Mouse (Mus musculus): ENCODE measurements at regions not wholly inside any gene's neighbourhood (a gene's known extent, or its start where the extent isn't known, plus 50 kb on each side); places are given as distances from the start of the nearest gene placed in this dataset.
"Not testable (repeated sequence)": the region's sequence is repeated elsewhere in the genome, so short reads cannot be mapped to it uniquely, and the experiment has no call there.

DNA sequence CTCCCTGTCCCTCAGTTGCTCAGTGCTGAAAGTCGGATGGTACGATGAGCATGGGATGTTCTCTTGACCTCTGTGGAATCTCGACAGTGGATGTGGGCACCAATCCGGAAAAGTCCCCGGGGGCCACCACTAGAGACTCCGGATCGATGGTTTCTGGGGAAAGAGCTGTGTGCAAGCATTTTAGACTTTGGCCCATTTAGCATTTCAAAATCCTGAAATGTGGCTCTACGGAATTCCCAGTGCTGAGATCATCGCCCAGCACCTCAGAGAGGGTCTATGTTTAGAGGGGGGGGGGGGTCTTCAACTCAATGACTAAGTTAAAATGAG, 68.6 kb downstream of the Tomm20 start:
- DNase-seq = no peak

DNA sequence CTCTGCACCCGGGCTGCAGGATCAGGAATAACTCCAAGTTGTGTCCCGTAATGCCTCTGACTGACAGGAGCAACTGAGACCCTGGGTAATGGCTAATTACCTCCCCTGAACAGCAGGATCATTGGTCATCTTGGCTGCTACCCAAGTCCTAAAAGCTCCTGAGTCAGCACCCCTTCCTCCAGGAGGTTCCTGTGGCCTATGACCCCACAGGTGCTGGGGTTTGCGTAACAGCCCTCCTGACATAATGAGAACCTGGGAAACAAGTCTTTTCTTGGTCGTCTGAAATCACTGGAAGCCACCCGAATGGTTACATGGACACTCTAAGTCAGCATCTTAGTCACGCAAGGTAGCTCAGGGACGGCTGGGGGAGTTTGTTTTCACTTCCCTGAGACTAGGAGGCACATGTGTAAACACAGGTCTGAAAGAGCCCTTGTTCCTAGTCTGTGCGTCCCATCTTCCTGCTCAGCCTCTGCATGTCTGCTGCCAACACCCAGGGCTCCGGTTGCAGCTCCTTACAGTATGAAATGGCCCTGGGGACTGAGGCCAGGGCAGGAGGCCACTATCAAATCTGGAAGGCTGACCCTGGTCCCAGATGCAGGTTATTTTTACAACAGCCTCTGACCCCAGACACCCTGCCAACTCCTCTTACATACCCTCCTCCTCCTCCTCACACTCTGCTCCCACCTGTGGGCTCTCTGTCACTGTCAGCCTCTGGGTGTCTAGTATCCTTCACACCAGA, 69.2 kb downstream of the Tomm20 start:
- peak; percentile 31 for DNase-seq

GRCm38 (mm10) chr8:126875491-126876155, 70.0 kb downstream of the Tomm20 start:
- no peak for DNase-seq

GRCm38 (mm10) chr8:126874846-126875245, 70.8 kb downstream of the Tomm20 start:
- DNase-seq = no peak

DNA sequence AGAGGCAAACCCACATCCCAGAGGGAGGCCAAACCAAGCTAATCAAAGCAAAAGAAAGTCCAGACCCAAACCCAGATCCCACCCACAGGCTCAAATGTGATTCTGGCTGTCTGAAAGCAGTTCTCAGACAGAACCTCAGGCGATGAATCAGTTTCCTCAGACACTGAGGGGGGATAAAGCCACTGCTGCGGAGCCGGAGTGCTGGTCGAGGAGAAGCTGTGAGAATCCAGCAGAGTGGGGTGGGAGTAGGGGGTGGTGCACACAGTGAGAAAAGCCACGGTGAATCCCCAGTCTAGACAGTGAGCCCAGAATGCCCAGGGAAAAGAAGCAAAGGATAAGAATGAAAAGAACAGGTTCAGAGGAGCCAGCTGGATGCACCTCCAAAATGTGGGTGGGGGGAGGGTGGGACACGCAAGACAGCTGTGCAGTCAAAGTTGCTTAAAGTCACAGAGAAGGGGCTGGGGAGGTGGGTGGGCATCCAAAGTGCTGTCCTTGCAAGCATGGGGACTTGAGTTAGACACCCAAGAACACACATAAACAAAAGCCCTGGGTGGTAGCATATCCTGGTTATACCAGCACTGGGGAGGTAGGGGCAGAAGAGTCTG, 71.4 kb downstream of the Tomm20 start:
- no peak for DNase-seq

GRCm38 (mm10) chr8:126873306-126873705, 72.3 kb downstream of the Tomm20 start:
- no peak for DNase-seq

DNA sequence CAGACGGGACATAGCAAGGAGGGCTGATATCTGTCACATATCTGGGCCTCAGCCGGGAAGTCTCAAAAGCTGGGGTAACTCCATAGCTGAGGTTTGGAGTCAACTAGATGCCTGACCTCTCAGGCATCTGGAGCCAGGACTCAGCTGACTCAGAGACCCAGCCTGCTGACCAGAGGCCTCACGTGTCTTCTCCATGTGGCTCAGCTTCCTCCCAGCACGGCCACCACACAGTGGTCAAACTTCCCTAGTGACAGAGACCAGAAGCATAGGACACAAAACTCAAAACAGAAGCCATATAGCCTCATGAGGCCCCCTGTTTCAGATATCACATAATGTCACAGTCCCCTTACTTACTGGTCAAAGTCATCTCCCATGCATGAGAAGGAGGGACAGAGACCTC, 73.1 kb downstream of the Tomm20 start:
- DNase-seq = no peak

- no peak for DNase-seq
Observed at GRCm38 (mm10) chr8:126872133-126872532, 73.5 kb downstream of the Tomm20 start.

- DNase-seq = no peak
Observed at GRCm38 (mm10) chr8:126869464-126869850, 76.2 kb downstream of the Tomm20 start.

- DNase-seq = no peak
Observed at GRCm38 (mm10) chr8:126868831-126869463, 76.7 kb downstream of the Tomm20 start.

DNA sequence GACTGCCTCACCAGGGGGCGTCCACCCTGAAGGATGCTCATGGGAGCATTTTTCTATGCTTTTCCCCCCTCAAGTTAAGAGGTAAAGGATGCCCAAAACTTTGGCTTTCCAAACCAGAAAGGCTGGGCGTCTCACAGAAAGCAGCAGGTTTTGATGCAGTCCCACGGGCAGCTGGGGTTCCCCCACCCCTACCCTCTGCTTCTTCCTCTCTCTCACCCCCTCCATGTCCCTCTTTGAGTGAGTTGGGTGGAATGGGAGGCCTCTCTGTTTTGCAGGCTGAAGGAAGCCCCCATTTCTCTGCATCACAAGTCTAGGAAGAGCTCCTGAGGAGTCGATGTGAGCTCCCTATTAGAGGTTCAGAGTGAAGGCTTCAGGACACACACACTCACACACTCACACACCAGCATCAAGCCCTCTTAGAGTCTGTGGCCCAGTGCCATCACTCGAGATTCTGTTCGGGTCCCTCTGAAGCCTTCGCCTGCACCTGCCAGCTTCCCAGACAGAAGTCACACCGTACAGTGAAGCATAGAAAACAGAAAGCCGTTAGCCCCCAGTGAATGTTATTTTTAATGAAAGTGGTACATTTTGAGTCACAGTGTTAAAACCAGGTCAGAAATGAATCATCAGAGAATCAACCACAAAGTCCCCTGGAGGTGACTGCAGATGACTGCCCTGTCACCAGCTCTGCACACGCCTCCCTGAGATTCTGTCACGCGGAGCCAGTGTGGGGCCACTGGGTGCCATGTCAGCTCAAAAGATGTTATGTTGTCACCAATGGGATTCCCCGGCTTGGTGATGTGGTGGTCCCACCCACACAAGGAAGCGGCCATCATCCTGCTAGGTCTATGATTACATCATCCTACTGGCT, 78.3 kb downstream of the Tomm20 start:
- DNase-seq = no peak

DNA sequence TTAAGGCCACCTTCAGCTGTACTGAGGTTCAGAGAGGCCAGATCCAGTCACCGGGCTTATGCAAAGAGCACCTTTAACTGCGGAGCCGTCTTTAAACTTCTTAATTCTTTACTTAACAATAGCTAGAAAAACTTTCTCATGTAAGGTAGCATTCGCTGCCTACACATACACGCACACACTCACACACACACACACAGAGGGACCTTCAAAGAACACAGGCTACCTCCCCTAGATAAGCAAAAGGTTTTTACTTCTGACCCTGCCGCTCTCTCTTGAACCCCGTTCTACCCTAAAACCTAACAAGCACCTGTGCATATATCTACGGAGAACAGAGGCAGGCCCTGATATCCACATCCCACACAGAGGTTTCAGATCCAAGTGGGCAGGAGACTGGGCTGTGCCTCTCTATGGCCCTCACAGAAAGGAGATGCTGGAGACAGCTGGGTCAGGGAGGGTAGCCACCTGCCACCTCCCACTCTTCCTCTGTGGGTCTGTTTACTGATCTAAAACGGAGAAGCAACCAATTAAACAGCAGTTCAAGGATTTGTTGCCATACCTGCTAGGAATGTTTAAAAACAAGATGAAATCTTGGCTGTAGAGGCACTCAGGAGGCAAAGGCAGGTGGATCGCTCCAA, 81.2 kb downstream of the Tomm20 start:
- DNase-seq = no peak

DNA sequence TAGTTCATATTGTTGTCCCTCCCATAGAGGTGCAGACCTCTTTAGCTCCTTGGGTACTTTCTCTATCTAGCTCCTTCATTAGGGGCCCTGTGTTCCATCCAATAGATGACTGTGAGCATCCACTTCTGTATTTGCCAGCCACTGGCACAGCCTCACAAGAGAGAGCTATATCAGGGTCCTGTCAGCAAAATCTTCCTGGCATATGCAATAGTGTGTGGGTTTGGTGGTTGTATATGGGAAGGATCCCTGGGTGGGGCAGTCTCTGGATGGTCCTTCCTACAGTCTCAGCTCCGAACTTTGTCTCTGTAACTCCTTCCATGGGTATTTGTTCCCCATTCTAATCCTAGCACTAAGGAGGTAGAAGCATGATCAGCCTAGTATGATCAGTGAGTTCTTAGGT, 82.0 kb downstream of the Tomm20 start:
- DNase-seq = not testable (repeated sequence)

GRCm38 (mm10) chr8:126861754-126862153, 83.9 kb downstream of the Tomm20 start:
- DNase-seq = no peak

DNA sequence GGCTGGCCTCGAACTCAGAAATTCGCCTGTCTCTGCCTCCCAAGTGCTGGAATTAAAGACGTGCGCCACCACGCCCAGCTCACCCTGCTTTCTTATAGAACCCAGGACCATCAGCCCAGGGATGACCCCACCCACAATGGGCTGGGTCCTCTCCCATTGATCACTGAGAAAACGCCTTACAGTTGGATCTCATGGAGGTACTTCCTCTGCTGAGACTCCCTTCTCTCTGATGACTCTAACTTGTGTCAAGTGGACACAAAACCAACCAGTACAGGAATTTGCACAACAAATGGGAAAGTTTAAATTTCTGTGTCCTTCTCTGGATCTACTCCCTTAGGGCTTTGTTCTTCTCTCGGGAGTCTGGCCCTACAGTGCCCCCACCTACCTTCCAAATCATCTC, 85.0 kb downstream of the Tomm20 start:
- DNase-seq = no peak

- no peak for DNase-seq
Observed at GRCm38 (mm10) chr8:126859706-126860424, 85.8 kb downstream of the Tomm20 start.

DNA sequence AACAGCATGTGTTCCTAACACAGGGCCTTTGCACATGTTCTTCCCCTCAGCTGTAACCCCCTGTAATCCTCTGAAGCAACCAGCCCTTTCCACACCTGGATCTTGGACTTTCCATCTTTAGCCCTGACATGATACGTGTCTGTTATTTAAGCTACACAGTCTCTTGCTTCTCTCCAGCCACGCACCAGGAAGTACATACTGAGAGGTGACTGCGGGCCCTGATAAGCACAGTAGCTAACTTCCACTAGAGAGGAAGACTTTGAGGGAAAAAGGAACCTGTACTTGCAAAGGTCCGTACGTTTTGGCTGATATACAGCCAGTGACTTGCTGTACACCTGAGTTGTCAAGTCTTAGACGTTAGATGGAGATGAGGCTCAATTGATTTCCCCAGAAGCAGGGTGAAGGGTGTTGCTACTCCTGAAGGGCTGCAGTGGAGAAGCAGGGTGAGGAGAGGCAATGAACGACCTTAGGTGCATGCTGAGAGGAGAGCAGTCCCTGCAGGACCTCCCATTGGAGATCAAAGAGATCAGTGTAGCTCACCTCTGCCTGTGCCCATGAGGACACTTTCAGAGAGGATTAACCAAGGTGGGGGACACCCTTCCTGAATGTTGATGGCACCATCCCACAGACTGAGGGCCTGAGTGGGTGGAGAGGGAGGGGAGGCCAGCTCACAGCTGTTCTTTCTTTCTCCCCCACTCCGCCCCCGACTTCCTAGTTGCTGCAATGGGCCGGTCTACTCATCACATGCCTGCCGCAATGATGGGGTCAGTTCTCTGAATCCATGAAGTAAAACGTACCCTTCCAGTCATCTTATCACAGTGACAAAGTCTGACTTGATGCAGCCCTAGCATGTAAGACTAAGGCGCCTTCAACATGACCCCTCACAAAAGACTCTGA, 88.1 kb downstream of the Tomm20 start:
- DNase-seq = no peak

GRCm38 (mm10) chr8:126855914-126856313, 89.7 kb downstream of the Tomm20 start:
- no peak for DNase-seq

- no peak for DNase-seq
Observed at GRCm38 (mm10) chr8:126855056-126855609, 90.5 kb downstream of the Tomm20 start.

Measured in lung, postnatal 10 days (tissue).